Mouse (Mus musculus) limb, embryonic 12.5 days (tissue): ENCODE measurements around the gene Sprr2a3. TPM values are rescaled to one million over a fixed set of nuclear protein-coding genes. Genes with fewer than 3 reads are reported as not detected.

Source experiments
- polyA plus RNA-seq: library from polyadenylated mRNA; unstranded; fragments of >200 nt; fragmentation: Nextera tagmentation; extraction: Ambion mirVana; gene quantifications from 2 replicates; pipeline ENCODE4 v1.2.1, GENCODE M21; 2016

Sprr2a3 gene
- polyA plus RNA-seq, 1 experiment from 2014 or later, result not detected

Other genes starting within 250 kb of the Sprr2a3 start
- gene Lor, start 202.3 kb upstream of the Sprr2a3 start, polyA plus RNA-seq, result 3.7 and 4.7 TPM in 2 replicates
- gene Prr9, start 161.5 kb upstream of the Sprr2a3 start, polyA plus RNA-seq, result not detected in 2 replicates
- not detected in 2 replicates for gene Lelp1, start 142.7 kb upstream of the Sprr2a3 start, polyA plus RNA-seq
- gene Sprr2a1, start 69.6 kb upstream of the Sprr2a3 start, polyA plus RNA-seq, result not detected in 2 replicates
- gene Sprr2a2, start 69.5 kb upstream of the Sprr2a3 start, polyA plus RNA-seq, result 0.90 and 1.0 TPM in 2 replicates
- gene Sprr2b, start 31.2 kb downstream of the Sprr2a3 start, polyA plus RNA-seq, result not detected in 2 replicates
- gene Sprr2d, start 53.7 kb downstream of the Sprr2a3 start, polyA plus RNA-seq, result not detected in 2 replicates
- not detected in 2 replicates for gene Sprr2e, start 66.7 kb downstream of the Sprr2a3 start, polyA plus RNA-seq
- not detected in 2 replicates for gene Sprr2f, start 79.8 kb downstream of the Sprr2a3 start, polyA plus RNA-seq
- gene Sprr2h, start 100.3 kb downstream of the Sprr2a3 start, polyA plus RNA-seq, result not detected in 2 replicates
- gene Sprr2i, start 122.6 kb downstream of the Sprr2a3 start, polyA plus RNA-seq, result not detected in 2 replicates
- gene Sprr2j-ps, start 132.7 kb downstream of the Sprr2a3 start, polyA plus RNA-seq, result not detected in 2 replicates
- gene Gm9774, start 144.0 kb downstream of the Sprr2a3 start, polyA plus RNA-seq, result 6.4 and 7.6 TPM in 2 replicates
- not detected in 2 replicates for gene Sprr2k, start 147.2 kb downstream of the Sprr2a3 start, polyA plus RNA-seq
- not detected in 2 replicates for gene Sprr1b, start 153.4 kb downstream of the Sprr2a3 start, polyA plus RNA-seq
- not detected in 2 replicates for gene Sprr3, start 173.3 kb downstream of the Sprr2a3 start, polyA plus RNA-seq
- not detected in 2 replicates for gene Sprr1a, start 200.5 kb downstream of the Sprr2a3 start, polyA plus RNA-seq
- not detected in 2 replicates for gene Sprr4, start 215.1 kb downstream of the Sprr2a3 start, polyA plus RNA-seq
- not detected in 2 replicates for gene 2310046K23Rik, start 249.1 kb downstream of the Sprr2a3 start, polyA plus RNA-seq